Mouse (Mus musculus): ENCODE measurements around the gene Tm4sf5.
A peak's percentile ranks its signal among the peaks of the same experiment; 100 is the strongest.
"Not testable (repeated sequence)": the region's sequence is repeated elsewhere in the genome, so short reads cannot be mapped to it uniquely, and the experiment has no call there.

Gene Tm4sf5

DNA sequence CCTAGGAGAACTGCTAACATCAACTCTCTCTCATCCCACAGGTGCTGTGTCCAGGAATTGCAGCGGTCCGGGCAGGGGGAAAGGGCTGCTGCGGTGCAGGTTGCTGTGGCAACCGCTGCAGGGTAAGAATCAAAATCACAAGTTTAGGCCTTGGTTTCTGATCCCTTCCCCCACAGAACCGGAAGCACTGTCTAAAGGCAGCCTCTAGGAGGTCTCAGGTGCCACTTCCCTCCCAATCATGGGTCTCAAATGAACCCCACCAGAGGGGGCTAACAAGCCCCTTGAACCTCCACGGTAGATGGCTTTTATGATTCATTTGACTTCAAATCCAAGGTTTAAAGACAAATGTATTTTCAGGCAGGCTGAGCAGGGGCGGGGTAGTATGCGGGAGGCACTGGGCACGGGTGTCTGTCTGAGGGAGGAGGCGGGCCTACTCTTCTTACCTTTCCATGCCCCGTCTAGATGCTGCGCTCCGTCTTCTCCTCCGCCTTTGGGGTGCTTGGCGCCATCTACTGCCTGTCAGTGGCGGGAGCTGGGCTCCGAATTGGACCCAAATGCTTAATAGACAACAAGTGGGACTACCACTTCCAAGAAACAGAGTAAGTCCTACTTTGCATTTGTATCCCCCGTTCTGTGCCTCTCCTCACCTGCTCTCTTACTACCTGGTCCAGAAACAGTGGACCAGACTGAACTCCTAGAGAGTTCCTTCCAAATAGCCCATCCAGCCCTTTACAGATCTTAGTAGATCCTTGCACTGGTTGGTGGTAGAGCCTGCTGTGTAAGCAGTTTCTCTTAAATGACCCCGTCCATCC is 4.9 kb downstream of the Tm4sf5 start:
- no peak for DNase-seq (ENCODE audit: low spot score)

DNA sequence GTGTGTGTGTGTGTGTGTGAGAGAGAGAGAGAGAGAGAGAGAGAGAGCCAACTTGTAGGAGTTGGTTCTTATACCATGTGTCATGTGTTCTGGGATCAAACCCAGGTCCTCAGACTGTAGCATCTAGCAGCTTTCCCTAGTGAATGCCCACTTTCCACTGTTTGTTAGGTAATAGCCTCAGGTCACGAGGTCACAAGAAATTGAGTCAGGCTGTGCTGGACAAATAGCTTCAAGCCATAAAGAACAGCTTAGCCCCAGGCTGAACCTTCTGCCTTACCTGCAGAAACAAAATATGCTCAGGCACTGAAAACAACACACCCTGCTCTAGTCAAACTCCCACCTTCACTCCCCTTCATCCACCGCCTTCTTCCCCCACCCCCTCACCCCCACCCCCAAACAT is 6.2 kb downstream of the Tm4sf5 start:
- no peak for DNase-seq (ENCODE audit: low spot score)

DNA sequence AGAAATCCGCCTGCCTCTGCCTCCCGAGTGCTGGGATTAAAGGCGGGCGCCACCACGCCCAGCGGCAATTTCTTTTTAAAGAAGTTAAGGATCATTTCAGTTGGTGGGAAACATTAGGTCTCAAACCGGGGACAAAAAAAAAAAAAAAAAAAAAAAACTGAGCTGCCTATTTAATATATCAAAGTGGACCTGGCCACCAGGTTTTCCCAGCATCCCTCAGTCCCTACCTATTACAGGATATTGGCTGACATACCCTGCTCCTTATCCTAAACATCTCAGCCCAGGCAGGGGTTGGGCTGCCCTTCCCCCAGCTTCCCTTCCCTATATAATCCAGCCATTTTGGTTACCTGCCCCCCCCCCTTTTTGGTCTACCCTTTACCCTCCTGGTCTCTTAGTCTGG is 6.8 kb downstream of the Tm4sf5 start:
- DNase-seq (ENCODE audit: low spot score), result no peak

DNA sequence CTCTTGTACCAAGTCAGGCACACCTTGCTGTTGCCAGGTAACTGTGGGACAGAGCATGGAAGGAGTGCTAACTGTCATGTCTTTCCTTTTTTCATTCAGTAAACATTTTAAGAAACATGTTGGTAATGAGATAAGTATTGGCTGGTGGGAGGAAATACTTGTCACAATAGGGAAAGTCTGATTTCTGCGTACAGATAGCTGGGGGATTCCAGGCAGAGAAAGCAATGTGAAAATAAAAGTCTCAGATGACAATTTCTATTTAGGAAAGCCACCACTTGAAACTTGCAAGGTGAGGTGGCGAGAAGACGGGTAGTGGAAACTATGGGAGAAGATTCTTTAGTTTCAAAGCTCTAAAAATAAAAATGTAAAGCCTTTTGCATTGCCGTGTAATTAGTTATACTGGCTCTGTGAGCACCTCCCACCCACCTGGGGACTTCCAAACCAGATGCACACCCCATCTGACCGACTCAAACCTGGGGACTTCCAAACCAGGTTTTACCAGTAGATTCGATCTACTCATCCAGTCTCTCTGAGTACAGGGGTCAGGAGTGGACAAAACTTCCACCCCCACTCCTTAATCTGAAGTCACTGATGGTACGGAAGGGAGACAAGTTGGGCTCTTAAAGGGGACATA is 7.8 kb downstream of the Tm4sf5 start:
- DNase-seq (ENCODE audit: low spot score), result no peak

DNA sequence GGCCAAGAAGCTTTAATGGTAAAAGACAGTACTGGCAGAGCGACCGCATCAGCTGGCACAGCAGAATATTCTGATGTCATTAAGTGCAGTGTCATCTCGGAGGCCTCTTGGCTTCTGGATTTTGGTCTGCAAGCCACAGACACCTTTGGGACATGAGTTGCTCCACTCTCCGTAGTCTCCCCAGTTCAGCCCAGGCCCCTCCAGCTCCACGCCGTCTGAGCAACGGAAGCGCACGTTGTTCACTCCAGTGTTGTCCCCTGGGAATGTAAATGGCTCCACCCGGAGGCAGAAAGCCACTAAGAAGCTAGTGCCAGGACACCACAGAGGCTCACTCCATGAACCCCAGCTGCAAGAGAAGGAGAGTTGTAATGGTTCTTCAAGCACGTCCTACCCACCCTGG is 8.5 kb downstream of the Tm4sf5 start:
- DNase-seq (ENCODE audit: low spot score), result no peak

DNA sequence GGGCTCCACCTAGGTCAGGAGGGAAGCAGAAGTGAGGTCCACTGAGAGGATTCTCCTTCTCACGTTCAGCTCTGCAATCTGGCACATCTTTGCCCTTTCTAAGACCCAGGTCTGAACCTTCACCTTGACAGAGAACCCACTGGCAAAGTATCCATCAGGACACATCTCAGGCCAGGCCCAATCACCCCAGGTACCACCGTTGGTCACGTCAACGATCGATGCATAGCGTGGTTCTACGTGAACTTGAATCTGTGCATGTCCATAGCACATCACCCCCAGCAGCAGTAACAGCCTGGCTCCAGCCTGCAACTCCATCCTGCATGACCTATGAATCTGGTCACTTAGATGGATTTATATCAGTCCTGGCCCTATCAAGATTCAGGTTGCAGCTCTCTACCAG is 9.2 kb downstream of the Tm4sf5 start, which contains the start of gene Vmo1:
Vmo1 (minus strand) TSS at position 329 of the 400 bp plus-strand sequence.
- no peak for DNase-seq (ENCODE audit: low spot score)

DNA sequence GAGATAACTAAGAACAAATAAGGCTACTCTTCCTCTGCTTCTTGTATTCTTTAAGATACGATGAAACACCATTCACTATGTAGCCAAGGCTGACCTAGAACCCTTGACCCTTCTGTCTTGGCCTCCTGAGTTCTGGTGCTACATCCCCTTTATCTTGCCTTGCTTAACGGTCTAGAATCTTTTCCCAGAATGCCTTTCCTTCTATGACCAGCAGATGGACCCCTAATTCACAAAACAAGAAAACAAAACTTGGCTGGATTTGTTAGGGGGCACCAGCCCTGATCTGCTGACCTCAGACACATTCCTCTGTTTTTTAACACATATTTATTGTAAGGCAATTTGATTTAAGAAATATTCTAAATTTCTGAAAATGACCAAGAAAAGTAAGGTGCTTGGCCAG is 11.3 kb downstream of the Tm4sf5 start:
- DNase-seq (ENCODE audit: low spot score), result no peak

DNA sequence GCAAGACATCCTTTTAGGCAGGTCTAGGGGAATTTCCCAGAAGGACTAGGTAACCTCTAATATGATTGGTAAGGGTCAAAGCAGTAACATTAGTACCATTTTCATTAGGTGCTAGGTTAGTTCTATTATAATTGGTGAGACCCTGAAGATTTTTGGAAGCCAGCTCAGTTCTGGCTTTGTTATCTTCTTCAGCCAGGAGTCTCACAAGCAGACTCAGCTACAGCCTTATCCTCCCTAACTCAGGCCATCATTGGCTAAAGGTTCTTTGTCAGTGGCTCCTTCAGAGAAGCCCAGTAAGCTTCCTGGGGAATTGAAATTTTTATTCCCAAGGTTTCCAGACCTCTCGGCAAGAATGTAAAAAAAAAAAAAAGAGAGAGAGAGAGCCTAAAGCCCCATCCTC is 13.4 kb downstream of the Tm4sf5 start:
- DNase-seq (ENCODE audit: low spot score), result no peak

DNA sequence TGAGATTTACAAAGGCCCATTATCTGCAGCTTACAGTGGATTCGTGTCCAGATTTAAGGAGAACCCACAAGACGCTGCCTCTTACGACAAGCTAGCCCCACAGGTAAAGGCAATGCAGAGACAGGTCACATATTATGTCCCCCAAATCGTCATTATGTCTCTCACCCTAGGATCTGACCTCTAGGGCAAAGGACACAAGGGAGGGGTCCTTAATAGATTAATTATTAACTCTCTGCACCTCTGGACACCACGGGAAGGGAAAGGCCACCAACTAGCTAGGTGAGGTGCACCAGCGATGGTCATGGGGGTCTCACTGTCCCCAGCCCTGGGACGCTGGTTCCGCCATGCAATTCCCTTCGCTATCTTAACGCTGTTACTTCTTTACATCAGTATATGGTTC is 13.9 kb downstream of the Tm4sf5 start, which contains the start of gene Gltpd2:
Gltpd2 (plus strand) TSS at position 274 of the 400 bp plus-strand sequence.
- DNase-seq (ENCODE audit: low spot score), result no peak

DNA sequence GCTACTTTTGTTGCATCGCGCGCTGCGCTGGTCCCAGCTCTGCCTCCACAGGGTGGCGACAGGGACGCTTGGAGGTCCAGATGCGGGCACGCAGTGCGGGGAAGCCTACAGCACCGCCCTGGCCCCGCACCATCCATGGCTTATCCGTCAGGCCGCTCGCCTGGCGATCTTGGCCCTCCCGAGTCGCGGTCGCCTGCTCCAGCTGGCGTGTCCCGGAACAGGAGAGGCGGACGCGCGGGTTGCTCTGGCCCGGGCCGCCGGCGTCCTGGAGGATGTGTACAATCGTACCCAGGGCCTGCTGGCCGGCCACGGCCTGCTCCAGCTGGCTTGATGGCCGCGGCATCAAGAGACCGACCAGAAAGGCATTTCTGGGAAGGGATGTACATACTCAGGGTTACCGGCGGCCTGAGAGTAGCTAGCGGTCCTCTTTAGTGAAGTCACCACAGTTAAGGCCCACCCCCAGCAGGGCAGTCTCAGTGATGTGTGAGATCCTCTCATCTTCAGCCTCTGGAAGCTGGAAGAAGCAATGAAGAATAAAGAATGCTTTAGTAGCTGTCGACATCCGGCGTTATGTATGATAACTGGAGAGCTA is 15.2 kb downstream of the Tm4sf5 start:
- no peak for DNase-seq (ENCODE audit: low spot score)

DNA sequence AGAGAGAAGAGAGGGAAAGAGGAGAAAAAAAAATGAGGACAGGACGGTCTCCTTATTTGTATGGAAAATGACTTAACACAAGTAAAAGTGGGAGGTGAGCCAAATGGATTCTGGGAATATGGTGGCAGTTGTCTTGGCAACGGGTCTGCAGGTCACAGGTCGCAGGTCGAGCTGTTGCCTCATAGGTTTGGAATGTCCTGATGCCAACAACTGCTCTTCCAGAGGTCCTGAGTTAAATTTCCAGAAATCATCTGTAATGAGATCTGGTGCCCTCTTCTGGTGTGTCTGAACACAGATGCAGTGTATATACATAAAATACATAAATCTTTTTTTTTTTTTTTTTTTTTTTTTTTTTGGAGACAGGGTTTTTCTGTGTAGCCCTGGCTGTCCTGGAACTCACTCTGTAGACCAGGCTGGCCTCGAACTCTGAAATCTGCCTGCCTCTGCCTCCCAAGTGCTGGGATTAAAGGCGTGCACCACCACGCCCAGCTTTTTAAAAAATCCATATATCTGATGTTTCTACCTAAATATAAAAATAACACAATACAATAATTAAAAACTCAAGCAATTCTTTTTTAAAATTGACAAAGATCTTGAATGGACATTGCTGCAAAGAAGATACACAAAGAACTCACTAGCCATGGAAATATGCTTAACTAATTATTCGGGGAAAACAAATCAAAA is 18.4 kb downstream of the Tm4sf5 start:
- not testable (repeated sequence) for DNase-seq (ENCODE audit: low spot score)

DNA sequence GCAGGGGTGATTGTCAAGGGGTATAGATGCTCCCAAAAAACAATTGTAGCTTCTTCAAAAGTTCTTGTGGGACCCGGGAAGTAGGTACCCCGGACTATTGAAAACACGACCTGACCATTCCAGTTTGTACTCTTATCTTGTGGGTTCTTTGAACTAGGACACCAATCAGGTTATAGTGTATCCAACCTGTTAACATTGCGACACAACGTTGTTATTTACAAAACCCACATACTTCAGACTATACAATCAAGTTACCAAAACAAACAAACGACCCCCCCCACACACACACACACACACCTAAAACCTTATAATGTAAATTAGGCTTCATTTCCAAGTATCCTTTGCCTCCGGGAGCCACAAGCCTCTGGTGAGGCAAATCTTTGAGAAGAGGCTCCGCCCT is 19.7 kb downstream of the Tm4sf5 start:
- no peak for DNase-seq (ENCODE audit: low spot score)

DNA sequence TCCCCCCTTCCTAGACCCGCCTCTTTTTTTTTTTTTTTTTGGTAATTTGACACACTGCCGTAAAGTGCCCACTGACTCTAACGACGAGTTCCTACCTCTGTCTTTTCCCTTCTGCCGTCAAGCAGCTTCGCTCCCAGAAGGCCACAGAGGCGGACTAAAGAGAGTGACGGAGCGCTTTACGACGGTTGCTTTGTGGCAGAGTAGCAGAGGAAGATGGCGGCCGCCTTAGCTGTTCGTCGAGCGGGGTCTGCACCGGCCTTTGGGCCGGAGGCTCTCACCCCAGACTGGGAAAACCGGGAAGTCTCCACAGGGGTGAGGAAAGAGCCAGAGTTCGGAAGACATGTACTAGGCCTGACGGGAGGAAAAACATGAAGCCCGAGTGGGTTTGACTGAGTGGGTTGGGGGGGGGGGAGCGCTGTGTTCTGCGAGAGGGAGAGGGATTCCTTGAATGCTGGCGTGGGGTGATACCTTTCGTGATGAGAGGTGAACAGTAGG is 20.2 kb downstream of the Tm4sf5 start, which contains the start of gene Psmb6:
Psmb6 (plus strand) TSS at position 184 of the 495 bp plus-strand sequence.
- DNase-seq (ENCODE audit: low spot score), result peak; percentile 91

DNA sequence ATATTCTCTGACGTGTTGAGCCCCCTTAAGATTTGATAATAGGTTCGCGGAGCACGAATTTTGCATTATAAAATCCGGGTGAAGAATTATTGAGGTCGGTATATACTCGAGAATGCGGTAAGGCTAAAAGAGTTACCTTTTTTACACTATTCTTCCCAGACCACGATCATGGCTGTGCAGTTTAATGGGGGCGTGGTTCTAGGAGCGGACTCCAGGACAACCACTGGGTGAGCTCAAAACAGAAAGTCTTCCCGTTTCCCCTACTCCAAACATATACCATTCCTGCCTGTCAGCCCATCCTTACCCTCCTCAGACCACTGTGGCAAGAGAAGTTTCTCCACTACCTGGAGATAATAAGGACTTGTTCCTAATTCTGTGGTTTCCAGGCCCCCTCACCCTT is 20.7 kb downstream of the Tm4sf5 start:
- DNase-seq (ENCODE audit: low spot score), result no peak

DNA sequence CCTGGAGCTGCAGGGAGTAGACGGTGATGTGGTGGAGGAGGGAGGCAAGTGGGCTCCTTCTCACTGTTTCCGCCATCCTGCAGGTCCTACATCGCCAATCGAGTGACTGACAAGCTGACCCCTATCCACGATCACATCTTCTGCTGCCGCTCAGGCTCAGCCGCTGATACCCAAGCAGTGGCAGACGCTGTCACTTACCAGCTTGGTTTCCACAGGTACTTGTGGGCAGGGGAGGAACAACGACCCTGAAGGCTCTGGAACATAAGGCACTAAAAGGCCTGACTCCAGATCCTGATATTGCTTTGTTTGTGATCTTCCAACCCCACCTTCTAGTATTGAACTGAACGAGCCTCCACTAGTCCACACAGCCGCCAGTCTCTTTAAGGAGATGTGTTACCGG is 21.2 kb downstream of the Tm4sf5 start:
- no peak for DNase-seq (ENCODE audit: low spot score)

DNA sequence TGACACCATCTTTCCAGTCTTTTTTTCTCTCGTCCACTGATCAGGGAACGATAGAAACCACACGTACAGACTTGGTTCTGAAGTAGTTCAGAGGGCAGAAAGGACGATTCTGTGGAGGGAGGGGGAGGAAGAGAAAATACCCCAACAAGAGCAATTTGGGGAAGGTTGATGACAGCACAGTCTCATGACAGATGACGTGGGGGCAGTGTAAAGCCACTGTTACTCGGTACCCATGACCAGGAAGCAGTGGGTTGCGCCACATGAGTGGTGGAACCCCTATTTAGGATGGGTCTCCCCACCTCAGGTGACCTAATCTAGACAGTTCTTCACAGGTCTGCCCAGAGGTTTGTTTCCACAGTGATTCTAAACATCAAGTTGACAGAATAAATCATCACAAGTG is 23.6 kb downstream of the Tm4sf5 start:
- DNase-seq (ENCODE audit: low spot score), result no peak

DNA sequence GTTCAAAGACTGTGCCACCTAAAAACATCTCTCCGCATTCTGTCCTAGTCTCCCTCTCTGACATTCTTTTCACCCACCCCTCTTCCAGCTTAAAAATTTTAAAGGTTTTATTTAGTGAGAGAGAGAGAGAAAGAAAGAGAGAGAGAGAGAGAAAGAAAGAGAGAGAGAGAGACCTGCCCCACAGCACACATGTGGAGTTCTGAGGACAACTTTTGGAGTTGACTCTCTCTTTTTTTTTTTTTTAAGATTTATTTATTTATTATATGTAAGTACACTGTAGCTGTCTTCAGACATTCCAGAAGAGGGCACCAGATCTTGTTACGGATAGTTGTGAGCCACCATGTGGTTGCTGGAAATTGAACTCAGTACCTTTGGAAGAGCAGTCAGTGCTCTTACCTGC is 26.0 kb downstream of the Tm4sf5 start:
- not testable (repeated sequence) for DNase-seq (ENCODE audit: low spot score)

DNA sequence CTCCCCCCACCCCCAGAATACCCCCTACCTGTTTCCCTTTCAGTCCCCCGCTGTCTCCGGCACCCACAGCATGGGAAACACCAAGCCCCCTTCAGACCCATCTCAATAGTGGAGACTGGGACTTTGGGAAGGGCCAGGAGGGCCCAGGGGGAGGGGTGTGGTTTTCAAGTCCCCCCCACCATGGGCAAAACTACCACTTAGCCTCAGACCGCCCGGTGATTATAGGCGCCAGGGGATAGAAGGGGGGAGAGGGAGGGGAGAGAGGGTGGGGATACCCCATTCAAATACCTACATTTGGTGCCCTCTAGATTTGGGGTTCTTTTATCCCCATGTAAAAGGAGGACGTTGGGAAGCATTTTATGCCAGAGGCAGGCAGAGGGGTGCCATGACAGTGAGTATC is 27.8 kb downstream of the Tm4sf5 start, which contains the start of gene Gm40193:
Gm40193 (minus strand) TSS at position 101 of the 400 bp plus-strand sequence.
- DNase-seq (ENCODE audit: low spot score), result no peak

DNA sequence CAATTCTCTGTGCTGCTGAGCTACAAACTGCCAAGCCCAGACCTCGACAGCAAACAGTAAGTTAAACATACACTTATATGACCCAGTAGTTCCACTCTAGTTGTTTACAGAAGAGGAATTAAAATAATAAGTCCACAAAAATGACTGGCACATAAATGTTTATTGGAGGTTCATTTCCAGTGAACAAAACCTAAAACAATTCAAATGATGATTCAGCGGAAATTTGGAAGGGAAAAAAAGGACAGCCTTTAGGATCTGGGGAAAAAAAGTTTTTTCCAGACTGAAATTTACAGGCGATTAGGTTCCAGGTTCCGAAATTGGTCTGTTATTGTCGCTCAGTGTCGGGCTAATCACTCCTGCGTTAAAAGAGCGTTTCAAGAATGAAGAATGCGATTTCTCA is 34.4 kb downstream of the Tm4sf5 start:
- DNase-seq (ENCODE audit: low spot score), result no peak

DNA sequence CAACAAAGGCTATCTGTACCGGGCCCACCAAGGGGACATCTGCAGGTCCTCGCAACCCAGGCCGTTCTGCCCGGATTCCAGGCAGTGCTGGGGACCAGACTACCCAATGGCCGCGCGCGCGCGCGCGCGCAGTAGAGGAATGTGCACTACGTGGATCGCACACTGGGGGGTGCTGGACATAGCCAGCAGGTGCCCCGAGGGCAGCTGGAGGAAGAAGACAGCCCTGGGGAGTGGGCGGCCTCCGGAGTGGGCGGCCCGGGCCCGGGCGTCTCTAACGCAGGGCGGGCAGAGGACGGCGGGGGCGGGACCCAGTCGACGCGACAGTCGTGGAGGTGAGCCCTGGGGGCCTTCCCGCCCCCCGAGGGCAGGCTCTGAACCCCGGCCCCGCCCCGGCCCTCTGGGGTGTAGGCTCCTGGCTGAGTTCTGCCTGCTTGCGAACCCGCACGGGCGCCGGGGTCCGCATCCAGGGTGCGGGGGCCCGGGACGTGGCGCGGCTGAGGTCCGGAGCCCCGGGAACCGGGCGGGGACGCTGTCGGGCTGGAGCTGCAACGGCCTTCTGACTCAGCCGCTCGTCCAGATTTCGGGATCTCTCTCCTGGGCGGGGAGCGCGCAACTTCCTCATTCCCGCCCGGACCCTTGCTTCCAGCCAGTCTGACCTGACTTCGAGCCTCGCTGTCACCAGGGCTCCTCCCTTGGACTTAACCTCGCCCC is 35.0 kb downstream of the Tm4sf5 start, which contains the start of gene Pld2:
Pld2 (plus strand) TSS at position 188 of the 711 bp plus-strand sequence.
- peak; percentile 53 for DNase-seq (ENCODE audit: low spot score)

DNA sequence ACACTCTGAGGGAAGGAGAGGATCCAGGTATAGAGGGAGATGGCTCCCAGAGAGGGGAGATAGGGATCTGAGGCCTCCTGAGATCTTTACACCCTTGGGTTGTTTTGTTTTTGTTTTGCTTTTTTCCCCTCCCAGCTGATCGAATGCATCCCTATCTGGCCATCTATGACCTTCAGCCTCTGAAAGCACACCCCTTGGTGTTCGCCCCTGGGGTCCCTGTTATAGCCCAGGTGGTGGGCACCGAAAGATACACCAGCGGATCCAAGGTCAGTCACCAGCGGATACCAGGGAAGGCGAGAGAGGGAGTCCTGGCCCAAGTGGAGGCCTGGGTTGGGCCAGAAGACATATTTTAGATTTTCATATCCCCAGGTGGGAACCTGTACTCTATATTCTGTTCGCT is 35.9 kb downstream of the Tm4sf5 start:
- DNase-seq (ENCODE audit: low spot score), result no peak
